Mouse (Mus musculus) liver, adult 2 months (tissue): ENCODE data around the gene Ehd1.

ENCODE experiments used
- CTCF ChIP-seq: fragments of 200-500 bp; IDR thresholded peaks from 2 replicates; pipeline ENCODE4 v1.5.1; 2011; ENCODE audit warnings: low read depth, low read length, control low read depth
- POLR2A ChIP-seq: fragments of 200-500 bp; IDR thresholded peaks from 2 replicates; pipeline ENCODE4 v1.6.1; 2011; ENCODE audit warnings: low read length, control low read depth; ENCODE audit not compliant: insufficient read depth; ENCODE audit errors: extremely low read depth

- TF ChIP-seq CTCF, result no peak
- TF ChIP-seq POLR2A, result no peak
These were observed 23.9 kb downstream of the Ehd1 start for GRCm38 (mm10) chr19:6300402-6300841.
